Mouse (Mus musculus) ovary, postnatal 36 days (tissue): ENCODE data around the gene Ssr2.
A peak's percentile ranks its signal among the peaks of the same experiment; 100 is the strongest.
"Not testable (repeated sequence)": the region's sequence is repeated elsewhere in the genome, so short reads cannot be mapped to it uniquely, and the experiment has no call there.

Experiments used
- DNase-seq: peaks from one replicate; pipeline ENCODE4 v3.0.0; 2022; ENCODE audit warnings: low spot score, mixed read lengths

Gene Ssr2

DNA sequence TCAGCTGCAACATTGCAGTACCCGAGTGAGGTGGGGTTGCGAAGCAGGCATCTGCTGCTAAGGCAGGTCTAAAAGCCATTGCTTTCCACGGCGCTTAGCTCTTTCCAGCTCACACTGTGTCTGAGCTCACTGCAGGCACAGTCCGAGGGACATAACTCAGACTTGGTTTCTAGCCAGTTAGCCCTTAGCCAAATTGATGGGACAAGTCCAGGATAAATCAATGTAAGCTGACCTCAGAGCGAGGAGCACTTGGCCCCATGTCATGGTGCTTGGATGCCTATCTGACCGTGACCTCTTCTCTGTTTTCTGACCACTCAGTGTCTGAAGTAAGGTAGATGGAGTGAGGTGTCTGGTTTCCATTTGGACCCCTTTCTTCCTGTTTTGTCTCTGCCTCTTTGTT is 11.7 kb upstream of the Ssr2 start:
- DNase-seq, result no peak

- no peak for DNase-seq
Measured at GRCm38 (mm10) chr3:88566116-88566515, 9.6 kb upstream of the Ssr2 start.

- no peak for DNase-seq
Measured at GRCm38 (mm10) chr3:88566536-88567061, 9.1 kb upstream of the Ssr2 start.

- no peak for DNase-seq
Measured at GRCm38 (mm10) chr3:88567892-88568291, 7.8 kb upstream of the Ssr2 start.

DNA sequence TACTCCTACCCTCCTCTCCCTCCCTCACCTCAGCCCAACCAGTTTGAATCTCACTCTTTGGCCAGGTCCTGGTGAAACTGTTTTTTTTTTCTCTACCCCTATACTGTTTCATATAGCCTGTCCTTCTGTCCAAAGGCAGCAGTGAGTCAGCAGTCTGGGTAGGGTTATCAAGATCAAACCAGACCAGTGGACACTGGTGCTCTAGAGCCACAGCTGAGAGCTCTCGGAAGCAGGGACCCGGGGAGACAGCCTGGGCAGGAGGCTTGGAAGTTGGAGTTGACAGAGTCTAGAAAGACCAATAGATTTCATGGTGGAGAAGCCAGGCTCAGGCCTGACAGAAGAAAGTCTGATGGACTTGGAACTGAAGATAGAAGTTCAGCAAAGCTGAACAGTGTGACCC is 7.1 kb upstream of the Ssr2 start:
- no peak for DNase-seq

- DNase-seq, result no peak
Measured at GRCm38 (mm10) chr3:88569093-88569492, 6.6 kb upstream of the Ssr2 start.

DNA sequence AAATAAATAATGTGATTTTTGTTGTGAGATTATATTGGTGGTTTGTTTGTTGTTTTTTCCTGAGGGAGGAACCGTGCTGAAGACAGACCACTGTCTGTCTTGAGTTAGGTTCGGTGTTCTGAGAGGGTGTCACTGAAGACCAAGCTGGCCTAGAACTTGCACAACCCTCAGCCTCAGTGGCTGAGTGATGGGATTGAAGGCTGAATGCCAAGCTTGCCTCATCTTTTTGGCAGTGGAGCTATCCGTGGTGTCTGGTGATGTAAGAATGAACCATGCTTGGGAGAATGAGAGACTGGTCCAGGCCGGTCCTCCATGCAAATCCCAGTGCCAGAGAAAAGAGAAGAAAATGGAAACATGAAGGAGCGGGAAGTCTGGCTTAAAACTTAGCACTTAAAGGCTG is 6.0 kb upstream of the Ssr2 start:
- no peak for DNase-seq

GRCm38 (mm10) chr3:88570341-88570740 is 5.3 kb upstream of the Ssr2 start:
- DNase-seq, result no peak

- DNase-seq, result no peak
Measured at GRCm38 (mm10) chr3:88571856-88572255, 3.8 kb upstream of the Ssr2 start.

- DNase-seq, result no peak
Measured at GRCm38 (mm10) chr3:88572835-88573234, 2.8 kb upstream of the Ssr2 start.

GRCm38 (mm10) chr3:88573810-88574209 is 1.9 kb upstream of the Ssr2 start:
- DNase-seq, result no peak

- not testable (repeated sequence) for DNase-seq
Measured at GRCm38 (mm10) chr3:88577846-88578245, 2.2 kb downstream of the Ssr2 start.

- DNase-seq, result no peak
Measured at GRCm38 (mm10) chr3:88578498-88579424, 3.1 kb downstream of the Ssr2 start.

- DNase-seq, result peak; percentile 72
Measured at GRCm38 (mm10) chr3:88579454-88580117, 3.9 kb downstream of the Ssr2 start.

- no peak for DNase-seq
Measured at GRCm38 (mm10) chr3:88585769-88586168, 10.1 kb downstream of the Ssr2 start.

DNA sequence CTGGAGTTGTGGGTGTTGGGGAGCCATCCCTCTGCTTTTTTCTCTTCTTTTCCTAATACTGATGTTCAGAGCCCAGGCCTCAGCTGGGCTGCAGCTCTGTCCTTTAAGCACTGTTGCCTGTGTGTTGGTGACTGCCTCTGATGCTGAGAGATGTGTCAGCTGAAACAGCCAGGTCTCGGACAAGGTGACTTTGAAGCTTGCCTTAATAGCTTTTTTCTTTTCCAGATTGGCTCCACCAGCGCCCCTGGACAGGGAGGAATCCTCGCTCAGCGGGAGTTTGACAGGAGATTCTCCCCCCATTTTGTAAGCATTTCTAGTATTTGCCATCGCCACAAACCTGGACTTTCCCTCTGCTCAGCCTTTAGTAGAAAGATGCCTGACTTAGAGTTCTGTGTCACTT is 11.0 kb downstream of the Ssr2 start:
- no peak for DNase-seq

GRCm38 (mm10) chr3:88590246-88590645 is 14.6 kb downstream of the Ssr2 start:
- DNase-seq, result no peak

GRCm38 (mm10) chr3:88591044-88591443 is 15.4 kb downstream of the Ssr2 start:
- DNase-seq, result no peak

- peak; percentile 31 for DNase-seq
Measured at GRCm38 (mm10) chr3:88591950-88592731, 16.5 kb downstream of the Ssr2 start.

- no peak for DNase-seq
Measured at GRCm38 (mm10) chr3:88592942-88593576, 17.4 kb downstream of the Ssr2 start.

- DNase-seq, result no peak
Measured at GRCm38 (mm10) chr3:88593893-88594580, 18.4 kb downstream of the Ssr2 start.
